Comparison of ENCODE assay signal across 8 mouse cellular contexts in genomic region chr11:97703039-97703826, GRCm38 (mm10). TPM values are rescaled to one million over a fixed set of nuclear protein-coding genes. Genes with fewer than 3 reads are reported as not detected.
DNase-seq lines count a peak whose midpoint lies in the region; ATAC-seq lines count a peak whose summit lies in the region.

TSS of gene Psmb3 (plus strand) at chr11:97703399.

- H3K4me1 ChIP-seq in hindbrain, embryonic 14.5 days (replicated peaks; ENCODE audit: control insufficient read depth, insufficient read depth, low read length): peaks cover 25% of the 10 kb centered on the region

- peak within 1 kb of the TSS; percentile 78 for H3K4me3 ChIP-seq in hindbrain, embryonic 14.5 days (replicated peaks; ENCODE audit: low read length)

- peaks cover 25% of the 10 kb centered on the region for H3K36me3 ChIP-seq in hindbrain, embryonic 14.5 days (replicated peaks; ENCODE audit: control insufficient read depth, insufficient read depth)

- no peaks in the 10 kb centered on the region for H3K27me3 ChIP-seq in hindbrain, embryonic 14.5 days (ENCODE audit: control insufficient read depth, insufficient read depth, low read length)

- peak within 1 kb of the TSS; percentile 86 for H3K4me2 ChIP-seq in hindbrain, embryonic 14.5 days (replicated peaks)

- WGBS in hindbrain, embryonic 14.5 days: under 1% methylated on average over 35 of the region's 35 CpGs

- H3K27ac ChIP-seq in hindbrain, embryonic 14.5 days: peak within 1 kb of the TSS; percentile 74

- peak within 1 kb of the TSS; percentile 70 for H3K9ac ChIP-seq in hindbrain, embryonic 14.5 days

- H3K9me3 ChIP-seq in hindbrain, embryonic 14.5 days (ENCODE audit: control insufficient read depth, low read length): no peaks in the 10 kb centered on the region

- DNase-seq in R1 (ENCODE audit: low read depth, low spot score): peak; percentile 100
- DNase-seq in cerebellum, postnatal 25 days: peak; percentile 95 to 99
- DNase-seq in frontal cortex, postnatal 25 days (ENCODE audit: low spot score in 2 of 2): peak; percentile 99 to 100
- peak; percentile 100 for DNase-seq in hindbrain, embryonic 14.5 days (ENCODE audit: low spot score)
- DNase-seq in layer of hippocampus, postnatal 36 days: peak; percentile 97 to 99
- DNase-seq in lung, postnatal 36 days: peak; percentile 100
- peak; percentile 100 for DNase-seq in retina, postnatal 1 day
- peak; percentile 96 to 98 for DNase-seq in urinary bladder, adult 18-20 months (ENCODE audit: low spot score in 2 of 2)

- ATAC-seq in hindbrain, embryonic 14.5 days (ENCODE audit: low FRiP score): peak; percentile 88

RNA-seq across cellular contexts. Expression of gene Psmb3, which starts in this region (rescaled TPM):
- polyA plus RNA-seq in hindbrain, embryonic 14.5 days (2014; fragmentation: Nextera tagmentation; extraction: Ambion mirVana): 436 and 489 TPM in 2 replicates
- total RNA-seq in layer of hippocampus, postnatal 36 days (2021): 100 to 1,000 TPM; 125 to 129 TPM

Comparison
In these comparisons a context has a peak if more than half of its experiments do, and no peak if none do; other contexts are left out.
1. Peak in every context shown above with its lines: DNase-seq, ATAC-seq, H3K4me3 ChIP-seq and H3K27ac ChIP-seq.